ENCODE assay signal across 9 mouse cellular contexts in the genomic region with DNA sequence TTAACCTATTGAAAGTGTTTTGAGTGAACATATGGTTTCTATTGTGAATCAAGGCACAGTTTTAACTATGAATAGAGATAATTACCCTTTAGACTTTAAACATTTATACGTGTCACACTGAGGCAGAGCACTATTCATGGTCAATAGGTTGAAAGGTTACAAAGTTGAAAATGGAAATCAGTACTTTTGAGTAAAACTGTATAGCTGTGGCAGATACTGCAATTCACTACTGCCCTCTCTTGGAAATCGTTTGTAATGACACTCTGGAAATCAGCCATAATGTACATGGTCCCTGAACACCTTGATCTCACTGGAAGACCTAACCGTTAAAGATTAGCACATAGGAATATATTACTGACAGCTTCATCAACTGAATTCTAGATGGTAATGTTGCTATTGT.
DNase-seq lines count a peak whose midpoint lies in the region; ATAC-seq and TF ChIP-seq lines count a peak whose summit lies in the region.
"Had no signal": no experiment of that assay in that cellular context is flagged by ENCODE, and none has a peak within 500 bp of the region (broad histone marks: within the 10 kb centered on the region; RNA-seq: fewer than 3 reads in every experiment).

No protein-coding gene starts in this region.

- TF ChIP-seq EP300 in lung, postnatal 0 days (IDR thresholded peaks at IDR 0.05), result no peak

- H3K4me3 ChIP-seq in lung, postnatal 0 days (ENCODE audit: low read depth, low read length), result no peak overlapping the region
- no peak overlapping the region for H3K4me3 ChIP-seq in forebrain, embryonic 13.5 days
- H3K4me3 ChIP-seq: limb, embryonic 12.5 days had no signal

- DNase-seq in frontal cortex, postnatal 10 days (ENCODE audit: low spot score in 2 of 2), result no peak
- DNase-seq in lung, postnatal 0 days (ENCODE audit: low spot score), result peak; percentile 45
- DNase-seq in lung, adult 18-20 months, result no peak
- DNase-seq in retina, postnatal 1 day, result peak; percentile 54
- no peak for DNase-seq in adrenal gland, postnatal 4 days (ENCODE audit: low spot score in 2 of 2)
- no peak for DNase-seq in left cerebral cortex, postnatal 25 days (ENCODE audit: low spot score in 2 of 2)

- H3K36me3 ChIP-seq in lung, postnatal 0 days (ENCODE audit: insufficient read depth, low read length), result no peaks in the 10 kb centered on the region
- no peaks in the 10 kb centered on the region for H3K36me3 ChIP-seq in forebrain, embryonic 13.5 days (ENCODE audit: poor library complexity, severe bottlenecking)
- H3K36me3 ChIP-seq: limb, embryonic 12.5 days had no signal

- no peak overlapping the region for H3K4me2 ChIP-seq in lung, postnatal 0 days (replicated peaks; ENCODE audit: low read depth, low read length)
- no peak overlapping the region for H3K4me2 ChIP-seq in forebrain, embryonic 13.5 days
- H3K4me2 ChIP-seq: limb, embryonic 12.5 days had no signal

- TF ChIP-seq CTCF in lung, postnatal 0 days (IDR thresholded peaks at IDR 0.05), result peak; percentile 76

- ATAC-seq in frontal cortex, adult (ENCODE audit: low TSS enrichment), result peak; percentile 48; the same call in 1 of the 2 replicates
- ATAC-seq in lung, postnatal 0 days, result no peak
- ATAC-seq in forebrain, embryonic 13.5 days, result peak; percentile 48; the same call in 1 of the 2 replicates

- no peaks in the 10 kb centered on the region for H3K9me3 ChIP-seq in lung, postnatal 0 days (ENCODE audit: low read length)
- no peaks in the 10 kb centered on the region for H3K9me3 ChIP-seq in forebrain, embryonic 13.5 days (replicated peaks)
- H3K9me3 ChIP-seq: limb, embryonic 12.5 days had no signal

- 11% methylated on average over 3 of the region's 3 CpGs for WGBS in lung, postnatal 0 days
- WGBS in forebrain, embryonic 13.5 days, result 15% methylated on average over 3 of the region's 3 CpGs

- intact Hi-C loops in left cerebral cortex, postnatal 25 days (cut with DNase I), result no loop called here

- H3K4me1 ChIP-seq in lung, postnatal 0 days (ENCODE audit: insufficient read depth, low read depth, low read length), result no peaks in the 10 kb centered on the region
- H3K4me1 ChIP-seq in forebrain, embryonic 13.5 days, result no peaks in the 10 kb centered on the region
- H3K4me1 ChIP-seq: limb, embryonic 12.5 days had no signal

- no peaks in the 10 kb centered on the region for H3K27me3 ChIP-seq in lung, postnatal 0 days (replicated peaks; ENCODE audit: insufficient read depth, low read length)
- H3K27me3 ChIP-seq in forebrain, embryonic 13.5 days, result no peaks in the 10 kb centered on the region
- H3K27me3 ChIP-seq: limb, embryonic 12.5 days had no signal

- no peak overlapping the region for H3K27ac ChIP-seq in lung, postnatal 0 days (ENCODE audit: low read length)
- H3K27ac ChIP-seq in forebrain, embryonic 13.5 days, result no peak overlapping the region
- H3K27ac ChIP-seq: limb, embryonic 12.5 days had no signal

- no peak overlapping the region for H3K9ac ChIP-seq in lung, postnatal 0 days (replicated peaks; ENCODE audit: low read depth)
- no peak overlapping the region for H3K9ac ChIP-seq in forebrain, embryonic 13.5 days
- H3K9ac ChIP-seq: limb, embryonic 12.5 days had no signal

Comparison
In these comparisons a context has a peak if more than half of its experiments do, and no peak if none do; other contexts are left out.
1. DNase-seq: peak in lung, postnatal 0 days (single experiment) and retina, postnatal 1 day (single experiment); none in frontal cortex, postnatal 10 days (0 of 2), lung, adult 18-20 months (0 of 2), adrenal gland, postnatal 4 days (0 of 2) and left cerebral cortex, postnatal 25 days (0 of 2).